Mouse (Mus musculus): ENCODE data around the gene Sema4b.

Gene Sema4b

GRCm38 (mm10) chr7:80197941-80198778 lies 11.5 kb downstream of the Sema4b start:
- in situ Hi-C loops (cut with MboI, MseI) = no loop called here

GRCm38 (mm10) chr7:80198863-80199262 lies 12.2 kb downstream of the Sema4b start:
- in situ Hi-C loops (cut with MboI, MseI) = no loop called here

- in situ Hi-C loops (cut with MboI, MseI) = no loop called here
These were observed 12.6 kb downstream of the Sema4b start for GRCm38 (mm10) chr7:80199286-80199685.

GRCm38 (mm10) chr7:80199851-80200587 lies 13.4 kb downstream of the Sema4b start:
- in situ Hi-C loops (cut with MboI, MseI) = no loop called here

- in situ Hi-C loops (cut with MboI, MseI) = no loop called here
These were observed 13.9 kb downstream of the Sema4b start for GRCm38 (mm10) chr7:80200588-80200945.

- in situ Hi-C loops (cut with MboI, MseI) = no loop called here
These were observed 14.4 kb downstream of the Sema4b start for GRCm38 (mm10) chr7:80200963-80201539.

GRCm38 (mm10) chr7:80201888-80202540 lies 15.4 kb downstream of the Sema4b start:
- in situ Hi-C loops (cut with MboI, MseI) = no loop called here

GRCm38 (mm10) chr7:80202961-80203360 lies 16.3 kb downstream of the Sema4b start:
- in situ Hi-C loops (cut with MboI, MseI) = no loop called here

GRCm38 (mm10) chr7:80203638-80204096 lies 17.0 kb downstream of the Sema4b start:
- in situ Hi-C loops (cut with MboI, MseI) = no loop called here

GRCm38 (mm10) chr7:80204362-80204761 lies 17.7 kb downstream of the Sema4b start:
- in situ Hi-C loops (cut with MboI, MseI) = no loop called here

GRCm38 (mm10) chr7:80204961-80205360 lies 18.3 kb downstream of the Sema4b start:
- in situ Hi-C loops (cut with MboI, MseI) = no loop called here

GRCm38 (mm10) chr7:80205705-80206589 lies 19.3 kb downstream of the Sema4b start:
- in situ Hi-C loops (cut with MboI, MseI) = no loop called here

- in situ Hi-C loops (cut with MboI, MseI) = no loop called here
These were observed 20.7 kb downstream of the Sema4b start for GRCm38 (mm10) chr7:80207314-80207731.

- in situ Hi-C loops (cut with MboI, MseI) = no loop called here
These were observed 21.5 kb downstream of the Sema4b start for GRCm38 (mm10) chr7:80208026-80208642.

GRCm38 (mm10) chr7:80208738-80209430 lies 22.2 kb downstream of the Sema4b start:
- in situ Hi-C loops (cut with MboI, MseI) = no loop called here

GRCm38 (mm10) chr7:80209669-80210068 lies 23.0 kb downstream of the Sema4b start:
- in situ Hi-C loops (cut with MboI, MseI) = no loop called here

GRCm38 (mm10) chr7:80210982-80211381 lies 24.3 kb downstream of the Sema4b start:
- in situ Hi-C loops (cut with MboI, MseI) = no loop called here

GRCm38 (mm10) chr7:80213604-80214003 lies 27.0 kb downstream of the Sema4b start:
- in situ Hi-C loops (cut with MboI, MseI) = no loop called here

GRCm38 (mm10) chr7:80214459-80214858 lies 27.8 kb downstream of the Sema4b start:
- in situ Hi-C loops (cut with MboI, MseI) = no loop called here

GRCm38 (mm10) chr7:80215398-80215797 lies 28.8 kb downstream of the Sema4b start:
- in situ Hi-C loops (cut with MboI, MseI) = loop anchor here (5.0 kb wide), 1 partner anchor 53 kb away; no protein-coding TSS in a partner anchor
